Mouse (Mus musculus) liver, adult 2 months (tissue): ENCODE measurements at regions not wholly inside any gene's neighbourhood (a gene's known extent, or its start where the extent isn't known, plus 50 kb on each side); places are given as distances from the start of the nearest gene placed in this dataset.

Experiments used
- CTCF ChIP-seq: fragments of 200-500 bp; IDR thresholded peaks from 2 replicates; pipeline ENCODE4 v1.5.1; 2011; ENCODE audit warnings: low read depth, low read length, control low read depth
- POLR2A ChIP-seq: fragments of 200-500 bp; IDR thresholded peaks from 2 replicates; pipeline ENCODE4 v1.6.1; 2011; ENCODE audit warnings: low read length, control low read depth; ENCODE audit not compliant: insufficient read depth; ENCODE audit errors: extremely low read depth

- no peak for TF ChIP-seq POLR2A
- TF ChIP-seq CTCF, result no peak
Observed at GRCm38 (mm10) chr17:75714059-75714458, 162.3 kb upstream of the Fam98a start.
